Mouse (Mus musculus) ES-E14 (cell line): ENCODE measurements around the gene Slc6a19.

Source experiments
- CHD2 ChIP-seq: IDR thresholded peaks from 2 replicates; pipeline ENCODE4 v1.6.1; 2014; ENCODE audit warnings: mild to moderate bottlenecking, low read depth, low read length, inconsistent platforms
- HCFC1 ChIP-seq: IDR thresholded peaks from 2 replicates; pipeline ENCODE4 v1.6.1; 2012; ENCODE audit warnings: low read length, inconsistent platforms, borderline replicate concordance; ENCODE audit not compliant: insufficient read depth
- ZC3H11A ChIP-seq: IDR thresholded peaks from 2 replicates; pipeline ENCODE4 v1.6.1; 2012; ENCODE audit warnings: low read depth, mild to moderate bottlenecking, inconsistent platforms, low read length, borderline replicate concordance

DNA sequence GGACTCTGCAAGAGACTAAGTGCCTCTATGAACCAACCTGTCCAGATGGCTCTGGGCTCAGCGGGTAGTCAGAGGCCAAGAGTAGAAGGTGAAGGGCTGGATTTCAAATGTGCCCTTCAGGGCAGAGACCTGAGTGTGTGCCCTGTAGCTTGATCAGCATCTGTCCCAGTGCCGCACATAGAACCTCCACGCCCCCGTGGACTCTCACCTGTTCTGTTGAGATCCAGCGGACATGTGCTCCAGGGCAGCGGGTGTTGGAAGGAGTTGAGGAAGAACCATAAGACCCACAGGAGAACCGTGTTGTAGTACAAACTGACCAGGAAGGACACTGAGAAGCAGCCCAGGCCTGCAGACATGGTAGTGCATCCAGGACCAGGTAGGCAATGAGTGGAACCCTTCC is 29.5 kb downstream of the Slc6a19 start:
- TF ChIP-seq ZC3H11A (no peak), HCFC1 (no peak), CHD2 (no peak)
